Mouse (Mus musculus) heart, adult 18-20 months (tissue): Measurements from ENCODE around the gene Npsr1. TPM values are rescaled to one million over a fixed set of nuclear protein-coding genes. Genes with fewer than 3 reads are reported as not detected.

Experiments
- DNase-seq, 2 experiments: peaks; one replicate each; pipeline ENCODE4 v3.0.0; 2021 to 2022; ENCODE audit warnings: mixed read lengths in 1 of 2
- long read RNA-seq, 2 experiments: library from polyadenylated mRNA; stranded (forward); transcript quantifications; one replicate each; pipeline ENCODE4 v2.0.0; 2021
- total RNA-seq, 2 experiments: library from RNA; stranded (reverse); gene quantifications; 2 replicates each; pipeline ENCODE4 v1.2.3; 2021

The Npsr1 gene
- total RNA-seq: not detected
- long read RNA-seq, experiment 1: 0 reads
- long read RNA-seq, experiment 2: 0 reads

DNA sequence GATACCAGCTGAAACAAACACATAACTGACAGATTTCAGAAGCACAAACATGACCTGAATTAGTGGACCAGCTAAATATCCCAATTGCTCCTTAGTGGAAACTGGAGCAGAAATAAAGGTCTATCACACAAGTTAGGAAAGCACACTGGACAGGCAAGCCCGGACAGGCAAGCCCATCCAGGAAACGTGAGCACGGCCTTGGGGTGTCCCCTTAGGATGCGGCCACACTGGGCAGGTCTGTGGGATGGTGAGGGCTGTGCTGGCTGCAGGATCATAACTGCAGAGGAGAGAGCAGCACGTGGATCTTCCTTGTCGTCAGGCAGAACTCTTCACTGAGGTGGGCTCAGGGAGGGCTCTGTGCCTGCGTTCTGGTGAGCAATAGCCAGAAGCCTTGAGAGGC is at the start of gene Npsr1:
Npsr1 (plus strand) TSS at position 301 of the 400 bp plus-strand sequence.
- no peak for DNase-seq

DNA sequence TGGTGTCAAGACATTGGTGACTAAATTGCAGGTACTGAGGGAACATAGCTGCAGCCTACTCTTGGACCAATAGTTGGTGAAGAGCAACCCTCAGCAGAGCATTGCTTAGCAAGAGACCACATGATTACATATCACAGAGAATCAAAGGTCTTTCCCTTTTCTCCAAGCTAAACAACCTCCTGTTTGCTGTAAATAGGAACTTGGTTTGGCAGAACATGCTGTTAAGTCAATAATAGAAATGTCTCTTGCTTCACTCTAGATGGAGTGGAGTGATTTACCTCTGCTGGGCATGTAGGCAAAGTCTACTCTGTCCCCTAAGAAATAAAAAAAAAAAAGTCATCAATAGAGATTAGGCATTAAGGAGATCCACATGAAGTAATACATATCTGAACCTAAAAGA is 46.3 kb upstream of the Npsr1 start:
- no peak for DNase-seq

DNA sequence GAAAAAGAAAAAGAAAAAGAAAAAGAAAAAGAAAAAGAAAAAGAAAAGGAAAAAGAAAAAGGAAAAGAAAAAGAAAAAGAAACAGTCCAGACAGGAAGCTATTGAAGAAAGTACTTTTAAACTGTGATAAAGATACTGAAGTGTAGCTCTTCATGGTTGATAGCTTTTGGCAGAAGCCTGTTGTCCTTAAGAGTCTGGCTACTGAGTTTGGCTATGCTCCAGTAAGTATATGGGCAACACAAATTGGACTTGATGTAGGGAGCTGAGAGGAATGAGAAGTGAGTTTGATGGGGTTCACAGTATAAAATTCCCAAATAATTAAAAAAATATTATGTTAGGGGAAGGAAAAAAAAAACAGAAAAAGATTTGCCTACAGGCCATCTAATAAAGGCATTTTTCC is 34.5 kb upstream of the Npsr1 start:
- no peak for DNase-seq

DNA sequence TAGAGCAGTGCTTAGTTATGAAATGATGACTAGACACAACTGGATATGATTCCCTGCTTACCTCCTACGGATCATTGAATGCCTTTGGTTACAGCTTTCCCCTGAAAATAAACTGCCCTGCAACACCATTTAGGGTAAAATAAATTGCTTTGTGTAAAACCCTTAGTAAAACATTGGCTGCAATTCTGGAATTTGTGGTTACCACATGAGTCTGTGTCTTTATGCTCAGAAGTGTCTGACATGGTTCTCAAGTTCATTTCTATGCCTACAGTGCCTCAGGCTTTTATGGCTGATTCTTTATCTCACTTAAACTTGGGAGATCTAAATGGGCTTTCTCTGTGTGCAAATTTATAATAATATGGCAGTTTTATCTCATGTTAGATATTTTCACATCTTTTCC is 26.1 kb upstream of the Npsr1 start:
- no peak for DNase-seq

DNA sequence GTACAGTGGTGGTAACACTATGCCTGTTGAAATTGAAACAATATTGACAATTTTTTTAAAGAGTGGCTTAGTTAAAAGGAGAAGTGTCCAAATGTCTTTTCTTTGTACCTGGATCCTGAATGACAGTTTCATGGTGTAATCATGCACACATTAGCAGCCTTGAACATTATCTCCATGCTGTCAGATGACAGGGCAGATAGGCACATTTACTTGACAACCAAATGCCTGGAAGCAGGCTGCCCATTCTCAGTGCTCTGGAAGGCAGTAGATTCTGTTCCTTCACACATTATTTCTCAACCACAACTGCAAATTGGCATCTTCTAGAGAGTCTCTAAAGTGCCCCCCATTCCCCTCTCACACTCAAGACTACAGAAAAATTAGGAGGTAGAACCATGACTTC is 20.2 kb upstream of the Npsr1 start:
- DNase-seq: no peak

DNA sequence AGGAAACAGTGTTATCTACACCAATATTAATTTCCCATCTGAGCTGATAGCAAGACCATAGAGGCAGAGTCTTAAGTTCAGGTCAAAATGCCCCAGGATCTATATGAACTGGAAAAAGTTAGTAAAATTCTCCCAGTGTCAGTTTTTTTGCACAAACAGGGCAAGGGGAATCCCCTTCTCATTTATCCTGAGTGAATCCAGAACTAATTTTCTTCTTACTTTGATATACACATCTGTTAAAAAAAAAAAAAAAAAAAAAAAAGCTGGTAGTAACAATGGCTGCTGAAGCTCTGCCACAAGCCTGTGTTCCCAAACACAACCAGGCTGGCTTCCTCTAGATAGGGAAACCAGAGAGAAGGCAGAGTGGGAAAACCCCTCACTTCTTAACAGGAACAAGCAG is 5.9 kb upstream of the Npsr1 start:
- no peak for DNase-seq

DNA sequence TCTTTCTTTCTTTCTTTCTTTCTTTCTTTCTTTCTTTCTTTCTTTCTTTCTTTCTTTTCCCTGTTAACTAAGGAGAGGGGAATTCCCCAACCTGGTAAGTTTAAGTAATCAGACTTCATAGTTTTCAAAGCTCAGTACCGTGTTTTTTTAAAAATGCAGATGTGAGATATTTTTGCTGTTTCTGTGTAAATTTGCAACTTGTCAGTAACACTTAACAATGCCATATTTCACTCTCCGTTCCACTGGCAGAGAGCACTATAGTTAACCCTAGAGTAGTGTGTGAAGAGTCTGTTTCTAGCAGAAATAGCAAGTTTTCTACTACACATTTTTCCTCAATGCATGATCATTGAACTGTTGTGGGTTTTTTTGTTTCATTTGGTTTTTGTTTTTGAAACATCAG is 730 bp downstream of the Npsr1 start:
- DNase-seq: no peak

DNA sequence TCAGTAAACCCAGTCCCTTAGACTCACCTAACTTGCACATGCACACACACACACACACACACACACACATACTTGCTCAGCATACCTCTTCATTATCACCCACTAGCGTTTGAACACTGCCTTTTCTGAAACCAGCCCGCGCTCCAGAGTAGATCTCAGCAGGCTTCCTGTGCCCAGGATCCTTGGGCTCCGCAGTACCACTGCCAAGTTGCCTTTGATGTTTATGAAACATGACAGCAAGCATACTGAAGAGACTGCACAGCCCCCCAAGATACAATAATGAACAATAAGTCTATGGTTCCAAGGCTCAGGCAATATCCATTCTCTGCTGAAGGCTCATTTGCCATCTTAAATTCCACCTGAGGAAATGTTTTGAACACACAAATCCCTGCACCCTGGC is 1.8 kb downstream of the Npsr1 start:
- no peak for DNase-seq

DNA sequence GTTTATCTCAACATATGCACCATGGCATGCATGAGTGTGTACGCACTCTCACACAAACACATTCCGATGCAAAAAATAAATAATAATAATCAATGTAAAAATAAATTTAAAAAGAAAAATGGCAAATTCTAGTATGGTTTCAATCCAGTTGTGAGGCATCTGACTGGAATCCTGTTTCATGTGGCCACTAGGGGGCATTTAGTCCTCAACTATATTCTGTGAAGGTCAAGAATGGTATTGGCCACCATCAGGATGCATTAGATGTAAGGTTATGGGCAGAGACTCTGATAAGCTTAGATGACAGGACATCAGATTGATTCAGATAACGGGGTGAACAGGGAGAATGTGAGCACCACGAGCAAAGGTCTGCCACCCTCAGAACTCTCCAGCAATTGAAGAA is 21.6 kb downstream of the Npsr1 start:
- DNase-seq: peak in 1 of 2 experiments; percentile 28

DNA sequence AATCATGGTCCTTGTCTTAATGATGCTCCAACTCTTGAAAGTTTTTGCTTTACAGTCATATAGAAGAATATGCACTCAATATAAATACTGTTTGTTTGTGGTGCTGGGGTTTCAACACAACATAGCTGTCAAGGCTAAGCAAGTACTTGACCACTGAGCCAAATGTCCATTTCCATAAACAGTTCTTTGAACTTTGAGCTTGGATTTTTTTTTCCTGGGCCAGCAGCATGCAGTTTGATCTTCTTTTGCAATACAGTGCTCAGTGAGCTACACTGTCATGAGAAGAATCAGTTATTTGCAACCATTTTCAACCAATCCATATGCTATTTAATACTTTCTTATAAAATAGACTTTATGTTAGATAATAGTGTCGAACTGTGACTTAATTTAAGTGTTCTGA is 35.3 kb downstream of the Npsr1 start:
- no peak for DNase-seq

DNA sequence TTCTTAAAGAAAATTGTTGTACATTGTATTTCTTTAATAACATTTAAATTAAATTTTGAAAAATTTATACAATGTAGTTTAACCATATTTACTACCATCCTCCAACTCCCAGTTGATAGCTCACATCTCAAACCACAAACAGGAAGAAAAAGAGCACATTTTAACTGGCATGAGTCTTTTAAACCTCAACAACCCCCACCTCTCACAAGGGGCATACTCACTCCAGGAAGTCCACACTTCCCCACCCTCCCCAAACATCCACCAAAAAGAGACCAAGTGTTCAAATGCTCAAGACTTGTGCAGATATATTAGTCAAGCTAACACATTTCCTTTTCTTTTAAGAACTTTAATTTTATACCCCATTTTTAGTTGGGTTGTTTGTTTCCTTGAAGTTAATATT is 38.6 kb downstream of the Npsr1 start:
- DNase-seq: no peak

DNA sequence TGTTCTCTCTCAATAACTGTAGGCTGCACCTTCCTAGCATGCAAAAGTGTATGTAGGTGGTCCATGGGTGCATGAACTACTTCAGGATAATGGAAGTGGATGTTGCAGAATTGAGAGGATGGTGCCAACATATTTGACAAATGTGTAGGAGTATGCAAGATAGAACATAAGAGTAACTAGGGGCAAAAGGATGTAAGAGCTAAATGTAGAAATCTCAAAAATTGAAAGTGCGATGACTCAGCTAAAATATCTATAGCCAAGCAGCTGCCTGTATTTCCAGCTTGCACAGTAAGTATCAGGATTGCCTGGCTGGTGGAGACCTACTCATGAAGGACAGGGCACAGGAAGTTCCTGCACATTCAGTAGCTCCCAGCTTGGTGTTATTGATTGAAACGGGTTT is 46.5 kb downstream of the Npsr1 start:
- no peak for DNase-seq

DNA sequence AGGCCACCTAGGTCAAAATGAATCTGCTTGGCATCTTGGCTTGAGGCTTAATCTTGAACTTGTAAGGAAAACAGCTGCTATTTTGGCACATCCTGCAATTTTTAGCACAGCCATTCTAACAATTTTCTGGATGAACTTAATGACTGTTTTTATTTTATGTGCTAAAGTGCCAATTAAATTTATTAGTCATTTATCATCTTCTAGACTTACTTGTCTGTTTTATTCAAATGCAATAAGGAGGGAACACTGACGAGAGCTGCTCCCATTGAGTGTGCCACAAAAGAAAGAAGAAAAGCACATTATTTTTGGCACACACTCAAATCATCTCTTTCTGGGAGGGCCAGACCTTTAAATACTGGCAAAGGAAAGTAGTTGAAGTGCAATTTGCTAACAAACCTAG is 59.4 kb downstream of the Npsr1 start:
- no peak for DNase-seq

DNA sequence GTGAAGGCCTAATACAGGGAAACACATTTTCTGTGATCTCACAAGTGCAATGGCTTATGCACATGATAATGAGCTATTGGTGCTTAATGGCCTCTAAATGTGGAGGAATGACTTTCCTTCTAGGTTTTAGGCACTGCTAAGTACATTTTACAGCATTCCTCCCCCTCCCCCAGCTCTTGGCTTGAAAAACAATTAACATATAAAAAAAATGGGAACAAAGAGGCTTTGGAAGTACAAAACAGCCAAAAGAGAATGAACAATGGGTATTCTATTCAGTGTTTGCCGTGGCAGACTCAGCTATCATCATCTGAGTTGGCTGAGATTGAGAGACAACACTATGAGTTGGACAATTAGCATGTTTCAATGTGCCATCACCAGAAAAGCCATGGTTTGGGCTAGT is 62.6 kb downstream of the Npsr1 start:
- no peak for DNase-seq

DNA sequence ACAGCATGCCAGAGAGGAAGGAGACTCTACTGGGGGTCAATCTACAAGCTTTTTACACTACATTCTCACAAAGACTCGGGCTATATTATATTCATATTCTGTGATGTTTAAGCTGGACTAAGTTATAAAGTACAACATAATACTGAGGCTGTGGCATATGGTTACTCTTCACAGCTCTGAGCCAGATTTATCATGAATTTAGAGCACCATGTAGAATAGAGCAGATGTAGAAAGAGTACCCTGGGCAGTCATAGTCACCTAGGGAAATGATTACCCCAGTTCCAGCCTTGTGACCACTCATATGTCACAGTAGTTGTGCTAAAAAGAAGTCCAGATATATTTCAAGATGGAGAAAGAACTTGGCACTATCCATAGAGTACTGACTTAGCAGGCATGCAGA is 70.7 kb downstream of the Npsr1 start:
- DNase-seq: no peak

DNA sequence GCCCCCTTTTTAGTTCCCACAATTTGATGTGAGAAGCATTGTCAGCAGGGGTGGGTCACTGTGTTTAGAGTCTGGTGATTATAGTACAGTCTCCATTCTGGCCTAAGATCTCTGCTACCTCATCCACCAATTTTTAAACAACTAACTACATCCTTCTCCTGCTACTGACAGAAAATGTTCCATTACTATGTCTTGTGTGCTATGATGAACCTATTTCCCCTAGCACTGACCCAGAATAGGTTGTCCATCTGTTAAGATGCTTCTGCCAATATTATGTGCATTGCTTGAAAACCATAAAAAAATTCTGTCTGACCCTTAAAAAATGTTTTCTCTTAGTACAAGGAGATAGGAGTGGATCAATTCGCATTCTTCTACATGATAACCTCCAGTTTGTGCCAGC is 72.9 kb downstream of the Npsr1 start:
- DNase-seq: no peak

DNA sequence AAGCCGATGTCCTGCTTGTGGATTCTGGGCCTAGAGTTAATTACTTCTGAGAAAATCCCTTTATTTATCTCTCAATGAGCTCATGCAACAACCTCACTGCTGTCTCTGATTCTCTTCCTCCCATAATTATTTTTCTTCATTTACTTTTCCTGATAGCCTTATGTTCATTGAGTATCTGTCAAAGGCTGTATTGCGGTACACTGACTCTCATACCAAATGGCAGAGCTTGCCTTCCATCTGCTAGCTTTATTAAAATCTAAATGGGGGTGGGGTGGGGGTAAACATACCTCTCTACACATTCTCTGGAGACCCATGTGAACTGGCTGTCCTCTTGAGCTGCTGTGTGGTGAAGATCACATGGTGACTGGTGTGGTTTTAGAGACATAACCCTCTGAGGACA is 80.9 kb downstream of the Npsr1 start:
- DNase-seq: no peak

DNA sequence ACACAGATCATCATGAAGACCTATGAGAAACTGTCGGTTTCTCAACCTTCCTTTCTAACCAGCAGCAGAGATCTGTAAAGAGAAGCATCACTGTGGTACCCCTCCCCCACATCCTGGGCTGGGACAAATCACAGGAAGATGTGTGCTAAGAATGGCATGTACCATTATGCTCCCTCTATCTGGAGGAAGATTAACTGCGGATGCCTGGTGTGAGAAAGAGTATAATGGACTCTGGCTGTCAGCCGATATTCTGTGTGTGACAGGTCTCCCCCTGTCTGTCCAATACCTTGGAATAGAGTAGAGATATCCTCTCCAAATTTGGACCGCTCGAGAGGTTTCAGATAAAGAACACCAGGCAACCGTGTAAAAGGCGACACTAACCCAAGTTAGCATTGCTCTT is 83.1 kb downstream of the Npsr1 start:
- peak in 1 of 2 experiments; percentile 6 for DNase-seq

DNA sequence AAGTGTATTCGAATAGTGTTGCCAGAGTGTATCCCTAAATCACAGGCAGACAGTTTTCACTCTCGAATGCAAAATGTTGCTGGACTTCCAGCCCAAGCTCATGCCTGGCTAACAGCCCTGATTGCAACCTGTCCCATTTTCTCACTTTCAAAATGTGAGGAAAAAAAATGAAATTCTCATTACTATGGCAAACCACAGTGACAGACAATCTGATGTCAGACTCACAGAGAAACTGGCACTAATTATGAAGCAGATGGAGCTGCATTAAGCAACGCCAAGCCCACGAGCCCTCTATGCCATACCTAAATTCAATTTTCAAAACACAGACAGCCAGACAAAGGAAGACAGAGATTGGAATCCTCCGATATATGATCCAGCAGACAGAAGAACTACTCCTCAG is 88.5 kb downstream of the Npsr1 start:
- no peak for DNase-seq

DNA sequence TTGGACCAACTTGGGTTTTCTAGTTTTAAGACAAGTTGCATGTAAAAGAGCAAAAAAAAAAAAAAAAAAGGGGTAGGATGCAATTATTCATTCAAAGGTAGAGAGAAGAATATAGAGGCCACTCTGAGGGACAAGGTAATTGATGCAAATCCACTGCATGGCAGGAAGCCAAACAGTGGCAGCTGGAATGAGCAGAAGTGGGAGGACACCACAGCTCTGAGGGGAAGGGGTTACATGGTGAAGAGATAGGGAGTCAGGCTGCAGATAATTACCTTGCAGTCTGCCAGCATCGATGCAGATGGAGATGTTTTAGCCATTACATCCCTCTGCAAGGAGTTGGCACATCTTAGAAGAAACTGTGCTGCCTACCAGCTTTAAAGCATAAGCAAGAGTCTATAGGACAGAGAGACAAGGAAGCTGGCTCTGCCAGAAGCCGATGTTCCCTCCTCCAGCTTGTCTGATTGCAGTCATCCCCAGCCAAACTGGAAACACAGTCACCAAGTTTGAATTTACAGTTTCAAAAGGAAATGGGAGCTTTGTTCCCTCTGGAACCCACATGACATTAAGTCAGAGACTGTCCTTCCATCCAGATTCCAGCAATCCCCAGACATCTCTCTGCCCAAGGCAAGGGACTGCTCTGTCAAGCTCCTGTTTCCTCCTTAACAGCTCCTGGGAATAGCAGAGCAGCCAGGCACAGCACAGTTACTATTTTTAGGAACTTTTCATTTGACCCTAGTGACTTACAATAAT is 91.9 kb downstream of the Npsr1 start:
- DNase-seq: no peak

DNA sequence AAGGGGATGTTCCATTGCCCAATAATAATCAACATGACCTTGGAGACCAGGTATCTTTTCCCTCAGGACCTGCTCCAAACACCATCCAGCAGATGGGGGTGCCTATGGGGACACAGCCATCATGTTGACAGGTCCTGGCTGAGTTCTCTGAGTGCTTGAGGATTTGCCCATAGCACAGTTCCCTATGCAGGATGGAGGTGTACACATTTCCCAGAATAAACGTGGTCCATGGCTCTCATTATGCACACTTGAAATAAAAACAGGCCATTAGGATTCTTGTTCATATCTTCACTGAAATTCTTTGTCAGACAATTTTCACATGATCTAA is 92.4 kb downstream of the Npsr1 start:
- peak in 1 of 2 experiments; percentile 9 for DNase-seq

DNA sequence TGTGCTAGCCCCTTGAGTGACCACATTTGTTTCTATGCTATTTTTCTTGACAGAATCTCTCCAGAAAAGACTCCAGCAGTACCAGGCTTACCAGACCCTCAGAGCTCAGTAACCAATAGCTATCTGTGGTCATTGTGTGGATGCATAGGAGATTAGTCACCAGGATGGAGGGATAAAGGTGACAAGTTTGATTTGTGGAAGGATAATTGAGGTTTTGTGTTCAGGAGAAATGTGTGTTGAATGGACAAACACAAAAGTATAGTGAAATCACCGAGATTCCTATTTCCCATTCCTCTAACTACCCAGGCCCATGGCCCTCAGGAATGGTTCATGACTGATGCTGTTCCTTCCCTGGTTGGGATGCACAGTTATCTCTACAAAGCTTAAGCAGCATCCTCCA is 100.5 kb downstream of the Npsr1 start:
- DNase-seq: no peak

DNA sequence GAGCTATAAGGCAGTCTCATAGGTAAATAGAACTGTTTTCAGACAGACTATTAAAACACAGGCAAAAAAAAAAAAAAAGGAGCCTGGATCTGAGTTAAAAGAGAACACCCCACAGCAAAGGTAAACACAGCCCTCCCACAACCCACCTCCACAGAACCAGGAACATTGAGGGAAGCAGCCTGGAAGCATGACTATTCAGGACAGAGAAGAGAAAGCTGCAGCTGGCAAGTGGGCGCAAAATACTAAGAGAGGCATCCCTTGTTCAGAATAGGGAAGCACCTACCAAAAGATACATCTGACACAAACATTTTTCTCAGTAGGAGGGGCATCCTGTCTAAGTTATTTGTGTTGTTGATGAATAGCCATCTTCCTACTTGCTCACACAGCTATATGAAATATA is 113.8 kb downstream of the Npsr1 start:
- no peak for DNase-seq

DNA sequence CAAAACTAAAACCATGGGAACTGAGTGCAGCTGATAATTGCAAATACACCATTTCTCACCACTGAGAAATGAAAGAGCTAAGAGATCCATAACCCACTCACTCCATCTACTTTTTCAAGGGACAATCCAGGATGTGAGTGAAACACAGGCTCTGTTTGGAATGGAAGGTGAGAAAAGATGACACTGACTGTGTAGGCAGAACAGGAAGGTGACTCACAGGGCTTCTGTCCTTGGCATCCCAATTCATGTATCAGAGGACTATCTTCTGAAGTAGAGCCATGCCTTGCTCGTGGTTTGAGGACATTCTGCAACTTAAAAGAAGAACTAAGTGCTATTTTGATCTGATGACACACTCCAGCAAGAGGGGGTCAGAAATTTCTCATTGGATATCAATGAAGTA is 119.9 kb downstream of the Npsr1 start:
- DNase-seq: no peak

DNA sequence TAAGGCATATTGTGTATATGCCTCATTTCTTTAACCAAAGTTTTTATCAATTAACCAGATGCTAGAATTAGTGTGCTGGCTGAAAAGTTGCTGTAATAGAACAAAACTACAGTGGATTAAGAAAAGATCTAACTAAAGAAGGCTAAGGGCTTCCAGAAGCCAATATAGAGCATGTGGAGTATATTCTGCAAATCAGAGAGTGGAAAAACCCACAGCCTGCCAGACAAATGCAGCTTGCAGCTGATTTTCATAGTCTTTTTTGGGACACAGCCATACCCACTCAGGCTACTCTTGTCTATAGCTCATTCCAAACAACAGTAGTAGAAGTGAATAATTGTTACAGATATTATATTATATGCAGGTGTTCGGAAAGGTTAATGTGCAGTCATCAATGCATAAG is 138.7 kb downstream of the Npsr1 start:
- DNase-seq: no peak
